Mouse (Mus musculus) left cerebral cortex, postnatal 4 days (tissue): ENCODE results near the gene Cd84. TPM values are rescaled to one million over a fixed set of nuclear protein-coding genes. Genes with fewer than 3 reads are reported as not detected.

Experiments used
- DNase-seq: peaks from one replicate; pipeline ENCODE4 v3.0.0-alpha.2; 2022
- intact Hi-C: fragments of 180-260 bp; cut with DNase I; formaldehyde crosslinking; loops from one replicate; pipeline ENCODE4 v1.15.1; 2025
- total RNA-seq, 2 experiments: library from RNA; stranded (reverse); gene quantifications; 2 replicates each; pipeline ENCODE4 v1.2.3; 2021

The Cd84 gene
- total RNA-seq, 2 experiments from 2014 or later, result 1.3 to 1.4 TPM

DNA sequence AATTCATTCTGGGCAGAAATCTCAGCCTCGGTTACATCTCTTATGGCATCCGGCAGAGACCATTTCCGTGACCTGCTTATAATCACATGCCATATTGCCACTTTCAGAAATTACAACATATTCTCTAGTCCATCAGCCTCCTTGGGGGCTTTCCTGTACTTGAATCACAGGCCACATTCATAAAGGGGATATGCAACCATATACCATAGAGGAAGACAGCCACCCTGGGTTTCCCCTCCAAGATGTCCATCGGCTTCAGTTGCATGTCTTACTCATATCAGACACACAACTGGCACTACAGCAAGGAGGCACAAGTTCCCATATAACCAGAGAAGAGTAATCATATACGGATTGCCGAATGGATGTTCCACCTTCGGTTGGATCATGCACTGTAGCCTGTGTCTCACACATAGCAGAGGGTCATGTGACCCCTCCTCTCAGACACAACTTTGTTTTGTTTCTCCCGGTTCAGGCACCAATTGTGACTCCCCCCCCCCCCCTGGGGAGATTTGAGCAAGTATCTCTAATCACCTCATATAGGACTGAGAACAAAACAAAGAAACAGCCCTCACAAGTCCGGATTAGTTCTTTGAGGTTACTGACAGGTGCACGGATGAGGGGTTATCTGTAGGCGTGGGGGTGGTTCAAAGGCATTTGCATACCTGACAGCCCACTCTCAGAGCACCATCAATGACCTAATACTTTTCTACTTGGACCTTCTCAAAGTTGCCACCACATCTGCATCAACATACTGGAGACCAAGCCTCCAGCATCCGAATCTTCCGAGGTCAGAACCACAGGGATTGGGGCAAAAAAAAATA, 76.4 kb downstream of the Cd84 start:
- intact Hi-C loops, result no loop called here
- DNase-seq, result no peak

GRCm38 (mm10) chr1:171917305-171918039, 78.0 kb downstream of the Cd84 start, which contains the start of gene Slamf6:
Gene Slamf6 (plus strand): TSS chr1:171917515.
- intact Hi-C loops, result no loop called here
- no peak for DNase-seq

DNA sequence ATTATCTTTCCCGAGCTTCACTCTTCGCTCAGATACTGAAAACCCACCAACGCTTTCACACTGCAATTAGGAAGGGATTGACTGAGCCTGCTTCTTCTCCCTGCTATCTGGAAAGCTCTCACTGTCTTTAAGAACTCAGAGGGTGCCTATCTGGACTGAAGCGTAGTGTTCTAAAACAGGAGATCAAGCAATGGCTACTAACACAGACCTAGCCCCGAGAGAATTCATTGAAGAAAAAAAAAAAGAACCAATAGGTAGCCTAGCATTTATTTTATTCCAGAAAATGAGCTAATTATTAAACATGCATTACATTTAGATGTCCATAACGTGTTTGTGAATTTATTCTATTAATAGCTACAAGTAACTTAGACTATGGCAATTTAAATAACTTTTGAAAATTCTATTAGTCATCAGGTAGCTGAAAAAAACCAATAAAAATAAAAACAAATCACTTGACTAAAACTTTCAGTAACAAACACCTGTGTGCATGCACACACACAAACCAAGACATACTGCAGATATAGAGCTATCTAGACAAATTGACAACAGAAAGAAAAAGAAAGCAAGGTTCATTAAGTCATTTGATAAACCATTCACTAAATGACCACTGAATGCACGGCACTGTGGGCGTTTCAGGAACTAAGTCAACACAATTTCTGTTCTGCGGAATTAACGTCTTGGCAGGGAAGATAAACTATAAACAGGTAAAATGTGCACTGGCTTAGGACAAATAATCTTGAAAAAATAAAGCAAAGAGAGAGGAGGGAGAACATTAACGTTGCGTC, 78.8 kb downstream of the Cd84 start:
- intact Hi-C loops, result no loop called here
- DNase-seq, result no peak

GRCm38 (mm10) chr1:171919193-171919592, 79.7 kb downstream of the Cd84 start:
- no peak for DNase-seq
- intact Hi-C loops, result no loop called here

DNA sequence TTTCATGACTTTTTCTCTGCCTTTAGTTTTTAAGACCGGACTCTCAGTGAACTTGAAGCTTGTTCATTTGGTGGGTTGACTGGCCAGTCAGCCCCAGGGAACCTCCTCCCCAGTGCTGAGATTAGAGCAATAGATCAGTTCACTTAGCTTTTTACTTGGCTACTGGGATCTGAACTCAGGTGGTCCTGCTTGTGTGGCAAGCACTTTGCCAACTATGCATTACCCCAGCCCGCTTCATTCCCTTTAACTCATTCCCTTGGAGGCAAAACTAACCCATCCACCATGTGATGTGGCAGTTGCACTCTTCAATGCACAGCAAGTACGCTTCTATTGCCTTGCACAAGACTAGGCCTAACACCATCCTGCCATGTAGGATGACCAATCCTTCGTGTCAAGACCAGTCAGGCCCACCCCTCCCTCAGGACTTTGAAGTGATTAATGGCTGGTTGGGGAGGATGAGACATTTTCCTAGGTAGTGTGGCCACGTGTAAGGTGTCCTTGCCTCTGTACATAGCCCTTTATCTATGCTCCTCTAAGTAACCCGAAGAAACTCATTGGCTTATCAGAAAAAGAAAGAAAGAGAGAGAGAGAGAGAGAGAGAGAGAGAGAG, 80.5 kb downstream of the Cd84 start:
- no peak for DNase-seq
- intact Hi-C loops, result no loop called here

DNA sequence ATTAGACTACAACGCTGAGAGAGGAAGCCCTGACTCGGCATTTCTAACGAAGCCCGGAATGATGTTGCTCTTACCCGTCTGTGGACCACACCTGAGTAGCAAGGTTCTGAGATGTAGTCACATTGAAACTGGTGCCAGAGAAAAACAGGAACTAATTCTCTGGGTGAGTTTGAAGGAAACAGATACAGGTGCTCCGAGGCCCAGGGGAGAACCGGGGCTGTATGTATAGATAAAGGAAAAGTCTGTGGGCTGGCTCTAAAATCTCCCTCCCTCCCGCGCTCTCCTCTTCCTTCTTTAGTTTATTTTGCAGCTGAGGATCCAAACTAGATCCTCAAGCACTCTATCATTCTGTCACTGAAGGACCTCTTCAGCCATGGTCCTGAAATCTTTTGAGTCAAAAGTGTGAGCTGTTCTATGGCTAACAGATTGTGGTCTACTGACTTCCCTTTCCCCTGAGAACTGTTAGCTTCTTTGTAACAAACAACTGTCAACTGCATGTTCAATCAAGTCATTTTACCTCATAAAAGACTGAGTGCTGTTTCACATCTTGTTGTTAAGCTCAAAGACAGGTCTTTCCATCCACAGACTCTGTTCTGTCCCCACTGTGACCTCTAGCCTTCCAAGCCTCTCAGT, 81.6 kb downstream of the Cd84 start:
- intact Hi-C loops, result no loop called here
- no peak for DNase-seq

DNA sequence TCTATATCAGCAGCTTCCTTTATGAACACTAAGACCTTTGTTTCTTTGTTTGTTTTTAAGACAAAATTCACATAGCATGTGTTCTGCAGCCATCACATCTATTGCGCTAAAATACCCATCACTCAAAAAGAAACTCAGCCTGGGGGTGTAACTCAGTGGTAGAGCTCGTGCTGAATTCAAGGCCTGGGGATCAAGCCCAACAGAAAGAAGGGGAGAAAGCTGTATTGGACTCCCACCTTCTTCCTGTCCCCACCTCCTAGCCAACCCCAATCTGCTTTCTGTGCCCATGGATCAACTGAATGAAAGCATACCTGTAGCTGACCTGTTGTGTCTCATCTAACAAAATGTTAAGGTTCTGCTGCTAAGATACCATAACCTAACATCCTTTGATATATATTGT, 82.1 kb downstream of the Cd84 start:
- DNase-seq, result no peak
- intact Hi-C loops, result no loop called here

DNA sequence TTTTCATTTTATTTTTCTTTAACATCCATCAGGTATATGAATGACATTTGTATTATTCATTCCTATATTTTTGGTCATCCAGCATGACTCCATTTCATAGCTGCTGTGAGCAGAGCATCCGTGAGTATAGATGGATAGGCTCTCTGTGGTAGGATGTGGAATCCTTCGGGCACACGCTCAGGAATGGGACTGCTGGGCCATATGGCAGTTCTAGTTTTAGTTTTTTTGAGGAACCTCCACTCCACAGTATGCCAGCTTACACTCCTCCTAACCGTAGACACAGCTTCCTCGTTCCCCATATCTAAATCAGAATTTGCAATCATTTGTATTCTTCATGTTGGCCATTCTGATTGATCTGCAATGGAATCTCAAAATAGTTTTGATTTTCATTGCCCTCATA, 83.3 kb downstream of the Cd84 start:
- intact Hi-C loops, result no loop called here
- no peak for DNase-seq

- no peak for DNase-seq
These were observed 85.4 kb downstream of the Cd84 start for GRCm38 (mm10) chr1:171924900-171925299.

DNA sequence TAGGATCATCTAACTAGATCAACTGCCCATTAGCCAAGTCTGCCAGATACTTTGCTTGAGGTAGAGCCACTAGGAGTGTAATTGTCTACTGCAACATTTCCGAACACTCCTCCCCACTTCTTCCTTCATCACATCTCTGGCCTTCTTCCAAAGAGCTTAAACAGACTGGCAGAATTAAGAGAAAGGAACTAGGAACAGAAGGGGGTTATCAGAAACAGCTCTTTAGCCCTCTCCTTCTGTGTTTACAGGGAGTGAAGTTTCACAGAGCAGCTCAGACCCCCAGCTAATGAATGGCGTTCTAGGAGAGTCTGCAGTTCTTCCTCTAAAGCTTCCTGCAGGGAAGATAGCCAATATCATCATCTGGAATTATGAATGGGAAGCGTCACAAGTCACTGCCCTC, 94.4 kb downstream of the Cd84 start:
- no peak for DNase-seq
- intact Hi-C loops, result no loop called here

More at GRCm38 (mm10) chr1:171924900-171925299, 85.4 kb downstream of the Cd84 start:
- intact Hi-C loops, result no loop called here

GRCm38 (mm10) chr1:171938952-171939948, 99.8 kb downstream of the Cd84 start:
- no peak for DNase-seq
- intact Hi-C loops, result no loop called here

Other genes with a start within 250 kb of the Cd84 start
- gene Ly9, start 232.3 kb upstream of the Cd84 start, total RNA-seq, result under 1 TPM in 1 of 2 experiments, not detected in 1; 0.22 TPM
- not detected for gene Slamf7, start 186.7 kb upstream of the Cd84 start, total RNA-seq
- under 1 TPM in 1 of 2 experiments, not detected in 1; 0.32 TPM for gene Cd48, start 157.7 kb upstream of the Cd84 start, total RNA-seq
- gene Slamf1, start 72.6 kb upstream of the Cd84 start, total RNA-seq, result under 1 TPM in 1 of 2 experiments, not detected in 1; 0.22 TPM
- gene Gm10521, start 56.0 kb downstream of the Cd84 start, total RNA-seq, result not detected
- gene Slamf6, start 77.8 kb downstream of the Cd84 start, total RNA-seq, result not detected
- 10 to 100 TPM; 62.0 to 65.3 TPM for gene Vangl2, start 188.7 kb downstream of the Cd84 start, total RNA-seq
- gene Nhlh1, start 217.9 kb downstream of the Cd84 start, total RNA-seq, result under 1 TPM; 0.32 to 0.44 TPM
- gene Copa, start 242.8 kb downstream of the Cd84 start, total RNA-seq, result 100 to 1,000 TPM; 195 to 198 TPM
- 10 to 100 TPM; 80.0 to 85.3 TPM for gene Ncstn, start 243.1 kb downstream of the Cd84 start, total RNA-seq